Mouse (Mus musculus): ENCODE results near the gene H2-M10.2. TPM values are rescaled to one million over a fixed set of nuclear protein-coding genes. Genes with fewer than 3 reads are reported as not detected.
A peak's percentile ranks its signal among the peaks of the same experiment; 100 is the strongest.

The H2-M10.2 gene
- polyA plus RNA-seq (2012; rRNA removed): not detected in 2 replicates

DNA sequence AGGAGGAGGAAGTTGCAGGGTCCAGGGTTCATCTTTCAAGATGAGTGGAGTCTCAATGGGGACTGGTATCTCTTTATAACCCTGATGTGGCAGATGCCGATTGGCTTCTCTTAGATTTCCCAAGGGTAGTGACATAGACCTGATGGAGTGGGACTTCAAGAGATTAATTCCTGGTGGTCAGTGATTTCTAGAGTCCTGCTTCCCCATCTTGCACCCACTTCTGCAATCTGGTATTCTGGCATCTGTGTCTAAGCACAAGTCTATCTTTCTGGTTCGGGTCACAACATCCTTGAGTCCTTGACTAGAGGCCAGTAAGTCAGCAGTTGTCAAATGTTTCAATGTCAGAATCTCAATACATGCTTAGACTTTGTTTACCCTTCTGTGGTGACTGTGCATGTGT lies at the start of gene H2-M10.2:
Gene H2-M10.2, minus strand, starts transcription at position 101 of the 400 bp plus-strand sequence.
- 88% methylated on average over 2 of the region's 2 CpGs for WGBS

DNA sequence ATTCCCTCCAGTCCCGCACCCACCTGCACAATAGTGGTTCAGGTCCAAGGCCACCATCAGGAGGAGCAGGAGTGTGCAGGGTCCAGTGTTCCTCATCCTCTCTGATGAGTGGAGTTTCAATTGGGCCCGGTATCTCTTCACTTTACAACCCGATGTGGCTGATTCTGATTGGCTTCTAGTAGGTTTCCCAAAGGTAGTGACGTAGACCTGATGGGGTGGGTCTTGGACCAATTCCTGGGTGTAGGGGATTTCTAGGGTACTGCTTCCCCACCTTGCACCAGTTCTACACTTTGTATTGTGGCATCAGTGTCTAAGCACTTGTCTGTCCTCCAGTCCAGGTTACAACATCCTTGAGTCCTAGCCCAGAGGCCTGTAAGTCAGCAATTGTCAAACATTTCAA lies 39.8 kb upstream of the H2-M10.2 start, which contains the start of gene H2-M10.1:
Gene H2-M10.1, minus strand, starts transcription at position 101 of the 400 bp plus-strand sequence.
- no peak for DNase-seq (ENCODE audit: low read depth, low spot score)
- 88% methylated on average over 4 of the region's 4 CpGs for WGBS

More for the DNA sequence above, at the start of gene H2-M10.2:
- DNase-seq (ENCODE audit: low read depth, low spot score): no peak

DNA sequence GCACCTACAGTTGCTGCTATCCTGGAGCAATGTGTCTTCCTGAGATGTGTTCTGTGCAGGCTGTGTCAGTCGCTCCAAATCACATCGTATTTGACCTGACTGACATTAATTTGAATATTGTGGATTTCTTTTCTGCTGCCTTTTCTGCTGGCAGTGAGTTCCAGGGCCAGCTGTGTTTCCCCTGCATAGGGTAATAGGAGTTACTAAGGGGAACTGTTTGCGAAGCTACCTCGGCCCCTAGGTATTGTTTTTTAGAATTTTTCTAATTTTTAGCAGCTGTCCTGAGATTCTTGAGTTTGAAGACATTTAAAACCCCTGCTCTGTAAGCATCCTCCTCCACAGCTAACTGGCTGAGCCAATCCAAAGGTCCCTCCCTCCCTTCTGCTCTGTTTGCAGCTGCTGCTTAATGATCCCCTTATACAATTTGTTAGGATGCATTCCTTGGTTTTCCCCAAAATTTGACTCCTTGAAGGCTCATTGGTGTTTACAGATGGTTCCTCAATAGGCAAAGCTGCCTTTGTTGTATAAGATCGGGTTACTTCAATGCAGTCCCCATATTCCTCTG lies 29.5 kb upstream of the H2-M10.2 start:
- no peak for DNase-seq (ENCODE audit: low read depth, low spot score)
- 35% methylated on average over 5 of the region's 5 CpGs for WGBS

GRCm38 (mm10) chr17:36315041-36315688 lies 28.9 kb upstream of the H2-M10.2 start:
- 1% methylated on average over 19 of the region's 19 CpGs for WGBS
- DNase-seq (ENCODE audit: low read depth, low spot score): peak; percentile 29

DNA sequence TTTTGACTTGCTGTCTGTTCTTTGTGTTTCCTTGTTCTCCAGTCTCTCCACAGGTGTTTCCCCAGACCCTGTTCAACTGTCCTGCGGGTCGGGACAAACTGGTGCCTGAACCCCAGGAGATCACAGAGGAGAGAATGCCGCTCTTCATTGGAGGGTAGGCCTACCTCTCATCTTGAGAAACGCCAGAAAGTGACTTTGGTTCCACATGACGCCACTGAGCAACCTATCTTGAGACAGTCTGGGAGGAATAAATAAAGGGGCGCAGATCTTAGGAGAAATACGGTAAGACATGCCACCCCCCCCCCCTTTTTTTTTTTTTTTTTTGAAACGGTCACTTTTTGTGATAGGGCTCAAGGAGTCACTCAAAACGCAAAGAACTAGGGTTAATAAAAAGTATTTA lies 28.2 kb upstream of the H2-M10.2 start:
- no peak for DNase-seq (ENCODE audit: low read depth, low spot score)
- 5% methylated on average over 9 of the region's 9 CpGs for WGBS

GRCm38 (mm10) chr17:36309293-36309692 lies 23.0 kb upstream of the H2-M10.2 start:
- WGBS: 9% methylated on average over 1 of the region's 1 CpGs
- no peak for DNase-seq (ENCODE audit: low read depth, low spot score)

DNA sequence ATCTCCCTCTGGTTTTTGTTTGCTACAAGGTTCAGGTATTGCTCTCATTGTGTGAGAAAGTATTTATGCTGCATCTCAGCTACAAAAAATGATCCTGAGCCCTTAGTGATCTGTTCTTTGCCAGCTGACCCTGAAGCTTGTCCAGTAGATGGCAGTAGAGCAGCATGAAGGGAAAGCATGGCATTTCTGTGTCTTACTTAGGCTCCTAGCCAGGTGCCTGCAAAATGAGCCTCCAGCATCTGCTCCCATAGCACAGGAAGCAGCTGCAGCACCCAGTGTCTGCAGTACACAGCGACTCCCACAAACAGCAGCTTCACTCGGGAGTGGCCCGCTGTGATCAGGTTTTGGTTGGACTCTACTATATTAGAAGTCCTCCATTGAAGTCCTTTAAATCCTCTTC lies 22.6 kb upstream of the H2-M10.2 start:
- 0% methylated on average over 3 of the region's 3 CpGs for WGBS
- peak; percentile 35 for DNase-seq (ENCODE audit: low read depth, low spot score)

DNA sequence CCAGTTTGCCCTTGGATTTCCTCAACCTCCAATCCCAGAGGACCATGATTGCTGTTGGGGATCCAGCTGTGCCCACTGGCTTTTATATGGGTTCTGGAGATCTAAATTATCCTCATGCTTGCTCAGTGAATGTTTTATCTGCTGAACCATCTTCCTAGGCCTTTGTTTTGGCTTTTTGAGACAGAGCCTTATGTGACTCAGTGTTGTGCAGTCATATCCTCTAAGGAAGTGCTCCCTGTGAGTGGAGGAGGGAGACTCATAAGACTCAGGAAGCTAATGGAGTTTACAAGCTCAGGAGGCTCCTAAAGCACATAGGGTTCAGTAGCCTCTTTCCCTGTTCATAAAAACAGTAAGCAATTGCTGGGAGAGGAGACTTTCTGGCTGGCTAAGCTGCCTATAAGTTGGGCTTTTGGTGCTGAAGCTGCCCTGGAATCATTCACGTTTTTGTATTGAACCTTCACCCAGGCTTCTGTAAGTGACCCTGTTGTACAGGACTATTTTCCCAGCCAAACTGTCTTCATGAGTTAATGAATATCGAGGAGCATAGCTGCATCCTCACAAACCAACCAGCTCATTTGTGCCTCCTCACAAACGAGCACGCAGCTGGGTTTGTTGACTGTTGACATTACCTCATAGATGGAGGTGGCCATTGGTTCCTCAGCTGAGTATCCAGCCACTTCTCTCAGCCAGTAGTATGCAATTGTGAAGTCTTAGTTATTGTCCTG lies 4.6 kb downstream of the H2-M10.2 start:
- WGBS: 84% methylated on average over 4 of the region's 4 CpGs
- no peak for DNase-seq (ENCODE audit: low read depth, low spot score)

DNA sequence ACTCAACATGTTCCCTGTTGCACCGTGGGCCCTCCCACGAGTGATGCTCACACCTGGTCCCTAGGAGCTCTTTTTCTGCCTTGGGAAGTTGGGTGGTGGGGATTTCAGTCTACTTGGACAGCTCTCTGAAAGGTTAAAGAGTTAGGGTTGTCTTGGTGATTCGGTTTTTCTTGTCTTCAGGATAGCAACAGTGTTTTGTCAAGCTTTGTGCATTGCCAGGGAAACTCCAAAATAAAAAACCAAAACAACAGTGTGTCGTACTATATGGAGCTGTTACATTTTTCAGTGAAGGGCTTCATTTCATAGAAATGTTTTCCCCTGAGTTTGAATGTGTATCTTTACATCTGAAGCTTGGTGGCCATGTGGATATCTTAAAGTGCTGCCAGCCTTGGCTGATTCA lies 11.5 kb downstream of the H2-M10.2 start:
- WGBS: 66% methylated on average over 4 of the region's 4 CpGs
- no peak for DNase-seq (ENCODE audit: low read depth, low spot score)

- no peak for DNase-seq (ENCODE audit: low read depth, low spot score)
- 76% methylated on average over 4 of the region's 4 CpGs for WGBS
Measured at GRCm38 (mm10) chr17:36273796-36274195, 12.5 kb downstream of the H2-M10.2 start.

GRCm38 (mm10) chr17:36272643-36273366 lies 13.5 kb downstream of the H2-M10.2 start:
- DNase-seq (ENCODE audit: low read depth, low spot score): no peak
- WGBS: 73% methylated on average over 9 of the region's 9 CpGs

DNA sequence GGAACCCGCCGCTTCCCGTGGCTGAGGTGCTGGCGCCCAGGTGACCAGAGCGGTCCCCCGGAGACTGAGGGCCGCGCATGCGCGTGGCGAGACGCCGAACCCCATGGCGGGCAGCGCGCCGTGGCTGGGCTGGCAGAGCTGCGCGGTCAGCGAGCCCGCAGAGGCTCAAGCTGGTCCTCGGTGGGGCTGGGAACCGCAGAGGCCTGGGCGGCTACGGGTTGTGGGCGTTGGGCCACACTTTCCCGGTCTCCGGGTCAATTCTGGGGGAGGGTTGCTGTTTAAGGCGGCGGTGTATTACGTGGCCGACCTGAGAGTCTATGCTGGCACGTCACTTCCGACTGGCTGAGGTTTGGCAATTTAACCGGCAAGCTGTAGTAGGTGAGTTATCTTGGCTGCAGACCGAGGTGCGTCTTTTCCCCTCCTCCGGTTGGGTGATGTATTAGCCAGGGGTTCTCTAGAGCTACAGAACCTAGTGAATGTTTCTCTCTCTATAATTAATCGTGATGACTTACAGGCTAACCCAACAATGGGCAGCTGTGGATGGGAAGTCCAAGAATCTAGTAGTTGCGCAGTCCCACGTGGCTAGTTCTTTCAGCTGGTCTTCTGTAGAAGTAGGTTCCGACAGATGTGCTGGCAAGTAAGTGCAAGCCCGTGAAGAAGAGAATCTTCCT lies 14.6 kb downstream of the H2-M10.2 start, which contains the start of gene Trim39:
Gene Trim39, minus strand, starts transcription at position 662 of the 671 bp plus-strand sequence.
- DNase-seq (ENCODE audit: low read depth, low spot score): peak; percentile 51
- under 1% methylated on average over 43 of the region's 43 CpGs for WGBS

GRCm38 (mm10) chr17:36270956-36271585 lies 15.2 kb downstream of the H2-M10.2 start:
- under 1% methylated on average over 77 of the region's 84 CpGs for WGBS
- peak; percentile 53 for DNase-seq (ENCODE audit: low read depth, low spot score)

DNA sequence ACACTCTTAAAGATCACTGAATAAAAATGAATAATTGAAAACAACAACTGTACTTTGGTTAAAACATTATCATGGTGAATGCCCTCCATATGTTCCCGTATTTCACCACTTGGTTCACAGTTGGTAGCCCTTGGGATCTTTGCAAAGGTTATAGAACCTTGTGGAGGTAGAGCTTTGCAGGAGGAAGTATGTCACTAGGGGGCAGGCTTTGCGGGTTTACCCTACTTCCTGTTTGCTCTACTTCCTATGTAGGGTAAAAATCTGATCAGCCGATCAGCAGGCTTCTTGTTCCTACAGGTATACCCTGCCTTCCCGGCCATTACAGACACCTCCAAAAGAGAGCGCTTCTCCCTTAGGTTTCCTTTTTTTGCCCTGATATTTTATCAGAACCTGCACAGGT lies 20.5 kb downstream of the H2-M10.2 start:
- DNase-seq (ENCODE audit: low read depth, low spot score): no peak
- 69% methylated on average over 5 of the region's 5 CpGs for WGBS

GRCm38 (mm10) chr17:36264273-36264925 lies 21.9 kb downstream of the H2-M10.2 start:
- 84% methylated on average over 3 of the region's 3 CpGs for WGBS

GRCm38 (mm10) chr17:36261511-36262166 lies 24.7 kb downstream of the H2-M10.2 start:
- DNase-seq (ENCODE audit: low read depth, low spot score): no peak
- 86% methylated on average over 9 of the region's 9 CpGs for WGBS

More at GRCm38 (mm10) chr17:36264273-36264925, 21.9 kb downstream of the H2-M10.2 start:
- no peak for DNase-seq (ENCODE audit: low read depth, low spot score)

DNA sequence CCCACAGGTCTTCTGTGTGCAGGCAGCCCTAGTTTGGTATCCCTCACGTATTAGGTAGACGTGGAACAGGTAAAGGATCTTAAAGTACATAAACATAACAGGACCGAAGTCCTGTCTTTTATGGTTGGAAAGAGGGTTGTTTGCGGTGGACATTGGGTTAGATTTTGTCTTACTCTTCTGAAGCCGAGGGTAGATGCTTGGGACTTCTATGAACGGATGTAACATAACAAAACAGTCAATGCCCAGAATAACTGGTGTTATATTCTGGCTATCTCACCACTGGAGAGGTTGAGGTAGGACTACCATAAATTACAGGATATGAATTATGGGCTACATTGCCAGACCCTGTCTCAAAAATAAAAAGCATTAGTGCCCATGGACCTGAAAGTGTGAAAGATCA lies 28.3 kb downstream of the H2-M10.2 start, which contains the start of gene Rpp21:
Gene Rpp21, minus strand, starts transcription at position 101 of the 400 bp plus-strand sequence.
- no peak for DNase-seq (ENCODE audit: low read depth, low spot score)
- 22% methylated on average over 6 of the region's 6 CpGs for WGBS
